Mouse (Mus musculus) E14TG2a.4 (cell line): ENCODE results near the gene Rims4.

Source experiments
- H3K27me3 ChIP-seq: 2 replicates; pipeline ENCODE4 v1.6.1; 2014; ENCODE audit warnings: low read length, control low read depth; ENCODE audit not compliant: insufficient read depth
- H3K36me3 ChIP-seq: 2 replicates; pipeline ENCODE4 v1.6.1; 2014; ENCODE audit warnings: low read length, control low read depth; ENCODE audit not compliant: insufficient read depth
- H3K4me1 ChIP-seq: replicated peaks from 2 replicates; pipeline ENCODE4 v1.6.1; 2014; ENCODE audit warnings: low read depth, low read length, control low read depth
- H3K4me3 ChIP-seq: replicated peaks from 2 replicates; pipeline ENCODE4 v1.5.1; 2014; ENCODE audit warnings: mild to moderate bottlenecking, low read length
- H3K9me3 ChIP-seq: 2 replicates; pipeline ENCODE4 v1.6.1; 2014; ENCODE audit warnings: low read length, control low read depth
- CTCF ChIP-seq: conservative IDR thresholded peaks from 2 replicates; pipeline ENCODE4 v1.5.1; 2014; ENCODE audit warnings: low read length
- NANOG ChIP-seq: IDR thresholded peaks from 2 replicates; pipeline ENCODE4 v1.6.1; 2014; ENCODE audit warnings: borderline replicate concordance, low read length, mixed read lengths
- POU5F1 ChIP-seq: IDR thresholded peaks from 2 replicates; pipeline ENCODE4 v1.6.1; 2014; ENCODE audit warnings: low read length, borderline replicate concordance

The Rims4 gene

GRCm38 (mm10) chr2:163882859-163883652, 35.4 kb downstream of the Rims4 start:
- H3K4me3 ChIP-seq, result no peak overlapping the region
- H3K27me3 ChIP-seq, result peaks cover 18% of the 10 kb centered on the region
- H3K36me3 ChIP-seq, result no peaks in the 10 kb centered on the region
- TF ChIP-seq CTCF, result no peak
- TF ChIP-seq POU5F1, result no peak
- peak; percentile 62; the same call in 1 of the 2 replicates for TF ChIP-seq NANOG
- no peaks in the 10 kb centered on the region for H3K9me3 ChIP-seq
- H3K4me1 ChIP-seq, result peaks cover 30% of the 10 kb centered on the region

DNA sequence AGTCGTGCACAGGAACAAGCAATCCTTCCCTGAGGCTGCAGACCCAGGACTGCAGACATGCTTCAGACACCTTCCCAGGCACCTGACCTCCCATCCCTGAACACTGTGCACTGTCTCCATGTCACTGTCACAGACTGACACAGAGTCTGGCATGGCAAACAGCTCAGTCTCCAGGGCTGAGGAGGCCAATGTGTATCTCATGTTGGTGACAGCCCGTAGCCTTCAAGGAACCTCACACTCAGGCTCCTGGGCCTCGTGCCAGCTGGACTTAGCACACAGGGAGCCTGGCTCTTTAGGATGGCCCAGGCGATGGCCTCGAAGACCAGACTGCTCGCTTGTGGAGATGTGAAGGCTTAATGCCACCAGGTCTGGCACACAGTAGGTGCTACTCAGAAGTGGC, 37.6 kb downstream of the Rims4 start:
- H3K9me3 ChIP-seq, result no peaks in the 10 kb centered on the region
- H3K4me1 ChIP-seq, result peaks cover 30% of the 10 kb centered on the region
- H3K4me3 ChIP-seq, result no peak overlapping the region
- peaks cover 18% of the 10 kb centered on the region for H3K27me3 ChIP-seq
- no peaks in the 10 kb centered on the region for H3K36me3 ChIP-seq
- TF ChIP-seq POU5F1, result no peak
- TF ChIP-seq CTCF, result no peak
- no peak for TF ChIP-seq NANOG

GRCm38 (mm10) chr2:163876830-163877498, 41.5 kb downstream of the Rims4 start:
- peaks cover 15% of the 10 kb centered on the region for H3K27me3 ChIP-seq
- H3K4me1 ChIP-seq, result no peaks in the 10 kb centered on the region
- H3K4me3 ChIP-seq, result no peak overlapping the region
- TF ChIP-seq POU5F1, result no peak
- no peak for TF ChIP-seq NANOG
- TF ChIP-seq CTCF, result no peak
- no peaks in the 10 kb centered on the region for H3K36me3 ChIP-seq
- no peaks in the 10 kb centered on the region for H3K9me3 ChIP-seq

DNA sequence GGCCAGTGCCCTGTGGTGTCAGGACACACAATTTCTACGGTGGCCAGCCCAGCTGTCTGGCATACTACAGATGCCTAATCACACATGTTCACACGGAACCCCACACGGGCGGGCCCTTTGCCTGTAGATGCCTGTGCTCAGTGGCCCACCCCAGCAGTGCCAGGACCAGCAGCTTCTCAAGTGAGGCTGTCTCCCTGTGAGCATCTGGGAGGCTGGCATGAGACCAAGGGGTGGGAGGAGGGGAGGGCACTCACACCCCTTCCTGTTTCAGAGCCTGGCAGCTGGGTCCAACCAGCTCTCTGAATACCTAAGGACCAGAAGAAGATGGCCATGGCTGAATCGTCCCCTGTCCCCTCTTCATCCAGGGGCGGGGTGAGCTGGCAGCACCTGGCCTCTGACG, 43.0 kb downstream of the Rims4 start:
- Histone ChIP-seq H3K4me1 (no peaks in the 10 kb centered on the region), H3K36me3 (no peaks in the 10 kb centered on the region), H3K9me3 (no peaks in the 10 kb centered on the region), H3K4me3 (no peak overlapping the region), H3K27me3 (0 out of 2 replicates have a peak, but pooled peaks cover under 1% of the 10 kb centered on the region)
- no peak for TF ChIP-seq CTCF

DNA sequence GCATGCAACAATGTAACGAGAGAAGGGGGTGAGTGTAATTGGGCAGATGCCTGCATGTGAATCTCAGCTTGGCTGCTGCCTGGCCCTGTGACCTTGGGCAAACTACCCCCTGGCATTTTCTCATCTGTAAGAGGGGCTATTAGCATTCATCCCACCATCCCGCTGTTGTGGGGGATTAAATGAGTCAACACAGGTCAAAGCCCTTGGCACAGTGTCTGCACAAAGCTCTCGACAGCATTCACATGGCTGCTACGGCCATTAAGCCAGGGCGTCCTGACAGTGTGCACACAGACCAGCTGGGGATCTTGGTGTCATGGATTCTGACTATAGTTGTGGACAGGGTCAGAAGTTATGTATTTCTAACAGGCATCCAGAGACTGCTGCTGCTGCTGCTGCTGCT, 43.6 kb downstream of the Rims4 start:
- H3K4me3 ChIP-seq, result no peak overlapping the region
- no peaks in the 10 kb centered on the region for H3K36me3 ChIP-seq
- no peaks in the 10 kb centered on the region for H3K27me3 ChIP-seq
- H3K9me3 ChIP-seq, result no peaks in the 10 kb centered on the region
- no peak for TF ChIP-seq CTCF
- TF ChIP-seq POU5F1, result no peak
- no peak for TF ChIP-seq NANOG
- no peaks in the 10 kb centered on the region; the same call in 1 of the 2 replicates for H3K4me1 ChIP-seq

DNA sequence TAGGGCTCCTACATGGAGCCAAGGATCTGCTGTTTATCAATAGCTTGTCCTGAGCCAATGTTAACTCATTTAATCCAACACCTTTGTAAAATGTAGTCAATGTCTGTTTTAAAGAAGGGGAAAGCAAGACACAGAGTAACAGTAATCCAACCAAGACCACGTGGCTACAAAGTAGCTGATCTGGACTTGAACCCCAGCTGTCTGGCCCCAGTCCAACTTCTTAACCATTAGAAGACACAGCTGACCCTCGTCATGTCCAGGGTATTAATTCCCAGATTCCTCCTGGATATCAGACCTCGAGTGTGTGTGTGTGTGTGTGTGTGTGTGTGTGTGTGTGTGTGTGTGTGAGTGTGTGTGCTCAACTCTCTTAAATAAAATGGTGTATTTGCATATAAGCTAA, 46.6 kb downstream of the Rims4 start:
- no peaks in the 10 kb centered on the region for H3K9me3 ChIP-seq
- TF ChIP-seq NANOG, result no peak
- no peak for TF ChIP-seq POU5F1
- no peak for TF ChIP-seq CTCF
- no peaks in the 10 kb centered on the region for H3K36me3 ChIP-seq

DNA sequence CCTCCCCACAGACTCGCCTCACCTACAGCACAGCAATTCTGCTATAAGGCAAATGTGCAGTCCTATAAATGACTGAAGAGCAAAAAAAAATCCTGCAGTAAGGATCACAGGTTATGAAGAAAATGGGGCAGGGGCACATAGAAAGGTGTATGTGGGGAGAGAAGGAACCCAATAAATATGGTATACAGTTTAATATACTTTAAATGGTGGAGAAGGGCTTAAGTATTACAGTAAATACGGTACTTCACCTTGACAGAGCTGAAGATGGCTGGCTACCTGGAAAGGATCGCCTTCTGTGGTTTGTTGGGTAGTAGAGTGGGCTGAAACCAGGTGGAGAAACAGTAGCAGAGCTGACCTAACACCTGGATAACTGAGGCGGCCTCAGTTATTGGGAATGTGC, 47.2 kb downstream of the Rims4 start:
- no peaks in the 10 kb centered on the region for H3K9me3 ChIP-seq
- no peaks in the 10 kb centered on the region for H3K27me3 ChIP-seq
- no peaks in the 10 kb centered on the region for H3K36me3 ChIP-seq
- no peaks in the 10 kb centered on the region; the same call in 1 of the 2 replicates for H3K4me1 ChIP-seq
- H3K4me3 ChIP-seq, result no peak overlapping the region
- TF ChIP-seq POU5F1, result no peak
- TF ChIP-seq CTCF, result no peak
- no peak for TF ChIP-seq NANOG

More for the DNA sequence above, 46.6 kb downstream of the Rims4 start:
- Histone ChIP-seq H3K4me1 (no peaks in the 10 kb centered on the region; the same call in 1 of the 2 replicates), H3K4me3 (no peak overlapping the region), H3K27me3 (no peaks in the 10 kb centered on the region)

GRCm38 (mm10) chr2:163869783-163870182, 48.7 kb downstream of the Rims4 start:
- H3K9me3 ChIP-seq, result no peaks in the 10 kb centered on the region
- peaks cover 4% of the 10 kb centered on the region; the same call in 1 of the 2 replicates for H3K27me3 ChIP-seq
- TF ChIP-seq NANOG (no peak), CTCF (no peak), POU5F1 (no peak)
- H3K4me1 ChIP-seq, result no peaks in the 10 kb centered on the region; the same call in 1 of the 2 replicates
- H3K36me3 ChIP-seq, result no peaks in the 10 kb centered on the region
- H3K4me3 ChIP-seq, result no peak overlapping the region
